Mouse (Mus musculus) liver, embryonic 12.5 days (tissue): Measurements from ENCODE around the gene Mvp. TPM values are rescaled to one million over a fixed set of nuclear protein-coding genes. Genes with fewer than 3 reads are reported as not detected.

ENCODE experiments used
- ATAC-seq: fragments of 200-750 bp; cut with Nextera tagmentation; 2 replicates; pipeline ENCODE4 v1.8.0; 2017; ENCODE audit warnings: moderate number of reproducible peaks, mild to moderate bottlenecking, moderate library complexity
- H3K27ac ChIP-seq: fragments of 300-500 bp; sonication (generic); 2 replicates; pipeline ENCODE4 v1.5.1; 2016; ENCODE audit warnings: mild to moderate bottlenecking
- H3K27me3 ChIP-seq: fragments of 300-500 bp; sonication (generic); replicated peaks from 2 replicates; pipeline ENCODE4 v1.6.1; 2016; ENCODE audit warnings: mild to moderate bottlenecking, moderate library complexity
- H3K36me3 ChIP-seq: fragments of 300-500 bp; sonication (generic); 2 replicates; pipeline ENCODE4 v1.6.1; 2016; ENCODE audit warnings: mild to moderate bottlenecking, moderate library complexity
- H3K4me1 ChIP-seq: fragments of 300-500 bp; sonication (generic); 2 replicates; pipeline ENCODE4 v1.6.1; 2016
- H3K4me2 ChIP-seq: fragments of 300-500 bp; sonication (generic); 2 replicates; pipeline ENCODE4 v1.6.1; 2016; ENCODE audit warnings: mild to moderate bottlenecking, moderate library complexity
- H3K4me3 ChIP-seq: fragments of 300-500 bp; sonication (generic); 2 replicates; pipeline ENCODE4 v1.5.1; 2016; ENCODE audit warnings: mild to moderate bottlenecking, moderate library complexity
- H3K9ac ChIP-seq: fragments of 300-500 bp; sonication (generic); 2 replicates; pipeline ENCODE4 v1.6.1; 2016; ENCODE audit warnings: mild to moderate bottlenecking, moderate library complexity
- H3K9me3 ChIP-seq: fragments of 300-500 bp; sonication (generic); replicated peaks from 2 replicates; pipeline ENCODE4 v1.6.1; 2016; ENCODE audit warnings: mild to moderate bottlenecking, moderate library complexity
- WGBS: fragments of 180-500 bp; shearing (Covaris S2); methylation state at CpG from one replicate; pipeline ENCODE4 v1.1.7; 2016; ENCODE audit not compliant: insufficient replicate concordance; 5-methylcytosine and 5-hydroxymethylcytosine counted together
- microRNA-seq: library from miRNA; unstranded; fragments of <30 nt; microRNA quantifications from one replicate; pipeline ENCODE4, GENCODE M21; 2017
- polyA plus RNA-seq: library from polyadenylated mRNA; unstranded; fragments of >200 nt; fragmentation: Nextera tagmentation; extraction: Ambion mirVana; gene quantifications from 2 replicates; pipeline ENCODE4 v1.2.1, GENCODE M21; 2016

Mvp gene
- polyA plus RNA-seq, 1 experiment from 2014 or later: 8.9 TPM

- ATAC-seq: no peak
- WGBS: 62% methylated on average over 6 of the region's 6 CpGs
- peaks cover 12% of the 10 kb centered on the region; the same call in 1 of the 2 replicates for H3K4me1 ChIP-seq
These were observed 73.2 kb downstream of the Mvp start for GRCm38 (mm10) chr7:126941171-126941570.

More at GRCm38 (mm10) chr7:126941171-126941570, 73.2 kb downstream of the Mvp start:
- Histone ChIP-seq H3K27ac (no peak overlapping the region), H3K4me2 (no peak overlapping the region), H3K4me3 (no peak overlapping the region), H3K36me3 (peaks cover 47% of the 10 kb centered on the region), H3K9me3 (no peaks in the 10 kb centered on the region), H3K27me3 (no peaks in the 10 kb centered on the region), H3K9ac (no peak overlapping the region)

Small RNA genes within 50 kb of the gene (microRNA-seq; reads per million reads assigned to microRNA genes)
- not detected for gene Gm44343

Other genes with a start within 250 kb of the Mvp start
- gene Gdpd3, start 248.3 kb downstream of the Mvp start, polyA plus RNA-seq: 0.54 and 0.78 TPM in 2 replicates
- gene Ypel3, start 237.7 kb downstream of the Mvp start, polyA plus RNA-seq: 77.2 and 78.5 TPM in 2 replicates
- gene Tbx6, start 233.1 kb downstream of the Mvp start, polyA plus RNA-seq: 0.33 and 0.50 TPM in 2 replicates
- 191 and 205 TPM in 2 replicates for gene Ppp4c, start 222.1 kb downstream of the Mvp start, polyA plus RNA-seq
- gene Fam57b, start 217.0 kb downstream of the Mvp start, polyA plus RNA-seq: not detected in 2 replicates
- gene 4930451I11Rik, start 183.0 kb downstream of the Mvp start, polyA plus RNA-seq: not detected in 2 replicates
- 0.15 and 0.24 TPM in 2 replicates for gene Doc2a, start 167.2 kb downstream of the Mvp start, polyA plus RNA-seq
- gene Hirip3, start 152.6 kb downstream of the Mvp start, polyA plus RNA-seq: 20.3 and 22.0 TPM in 2 replicates
- 70.5 and 73.0 TPM in 2 replicates for gene Ino80e, start 152.2 kb downstream of the Mvp start, polyA plus RNA-seq
- gene Taok2, start 129.9 kb downstream of the Mvp start, polyA plus RNA-seq: 20.1 and 20.6 TPM in 2 replicates
- 16.7 and 16.9 TPM in 2 replicates for gene Tmem219, start 91.7 kb downstream of the Mvp start, polyA plus RNA-seq
- 10.3 and 10.7 TPM in 2 replicates for gene Kctd13, start 85.7 kb downstream of the Mvp start, polyA plus RNA-seq
- gene Asphd1, start 65.0 kb downstream of the Mvp start, polyA plus RNA-seq: not detected in 2 replicates
- gene Sez6l2, start 64.1 kb downstream of the Mvp start, polyA plus RNA-seq: 0.06 and 0.39 TPM in 2 replicates
- 59.2 and 63.2 TPM in 2 replicates for gene Cdipt, start 38.7 kb downstream of the Mvp start, polyA plus RNA-seq
- 0.29 and 0.44 TPM in 2 replicates for gene Cdiptos, start 38.5 kb downstream of the Mvp start, polyA plus RNA-seq
- gene Pagr1b, start 1.9 kb upstream of the Mvp start, polyA plus RNA-seq: 0.57 TPM in 1 of 2 replicates, not detected in the other
- 60.5 and 65.1 TPM in 2 replicates for gene Pagr1a, start 2.7 kb upstream of the Mvp start, polyA plus RNA-seq
- 4.1 and 8.9 TPM in 2 replicates for gene Gm42742, start 6.5 kb upstream of the Mvp start, polyA plus RNA-seq
- gene Prrt2, start 6.6 kb upstream of the Mvp start, polyA plus RNA-seq: 0.88 and 2.1 TPM in 2 replicates
- 104 and 107 TPM in 2 replicates for gene Maz, start 12.4 kb upstream of the Mvp start, polyA plus RNA-seq
- gene Kif22, start 27.9 kb upstream of the Mvp start, polyA plus RNA-seq: 126 and 132 TPM in 2 replicates
- not detected in 2 replicates for gene Zg16, start 72.7 kb upstream of the Mvp start, polyA plus RNA-seq
- 8.3 and 8.5 TPM in 2 replicates for gene AI467606, start 76.7 kb upstream of the Mvp start, polyA plus RNA-seq
- 36.5 and 40.3 TPM in 2 replicates for gene Qprt, start 107.6 kb upstream of the Mvp start, polyA plus RNA-seq
- gene Spn, start 123.2 kb upstream of the Mvp start, polyA plus RNA-seq: 7.3 and 7.4 TPM in 2 replicates
- gene Cd2bp2, start 181.4 kb upstream of the Mvp start, polyA plus RNA-seq: 35.0 and 36.0 TPM in 2 replicates
- gene Tbc1d10b, start 193.8 kb upstream of the Mvp start, polyA plus RNA-seq: 26.7 and 30.9 TPM in 2 replicates
- 37.6 and 41.4 TPM in 2 replicates for gene Mylpf, start 194.3 kb upstream of the Mvp start, polyA plus RNA-seq
- gene Zfp553, start 218.4 kb upstream of the Mvp start, polyA plus RNA-seq: 13.7 and 14.2 TPM in 2 replicates
- gene Sept1, start 218.5 kb upstream of the Mvp start, polyA plus RNA-seq: 10.6 and 13.6 TPM in 2 replicates
- 30.0 and 31.6 TPM in 2 replicates for gene Zfp771, start 229.7 kb upstream of the Mvp start, polyA plus RNA-seq
- 163 and 167 TPM in 2 replicates for gene Dctpp1, start 246.1 kb upstream of the Mvp start, polyA plus RNA-seq